In the genomic region with DNA sequence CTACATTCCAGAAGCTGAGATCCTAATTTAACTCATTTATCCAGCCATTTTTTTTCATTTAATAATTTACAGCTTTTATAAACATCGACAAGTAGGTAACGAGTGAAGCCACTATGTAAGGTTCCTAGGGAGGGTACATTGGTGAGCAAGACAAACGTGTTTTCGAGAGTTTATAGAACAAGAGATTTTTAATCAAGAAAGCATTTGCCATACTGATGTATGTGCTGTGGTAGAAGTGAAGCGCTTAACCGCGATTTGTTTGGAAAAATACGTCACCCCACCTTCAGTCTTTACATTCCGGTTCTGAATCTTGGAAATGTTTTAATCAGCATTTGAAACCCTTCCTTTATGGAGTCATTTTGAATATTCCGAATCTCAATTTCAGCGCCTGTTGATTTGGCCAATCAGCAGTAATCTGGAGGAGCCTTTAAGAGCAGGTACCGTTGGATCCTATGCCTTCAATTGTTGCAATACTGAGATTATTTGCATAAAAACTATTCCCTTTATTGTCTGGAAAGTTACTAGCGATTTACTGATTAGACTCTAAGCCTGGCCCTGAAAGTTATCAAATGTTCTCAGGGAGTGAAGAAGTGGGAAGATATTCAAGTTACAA, we compare ENCODE assay signal across 8 mouse cellular contexts. TPM values are rescaled to one million over a fixed set of nuclear protein-coding genes. Genes with fewer than 3 reads are reported as not detected.
DNase-seq lines count a peak whose midpoint lies in the region; ATAC-seq and TF ChIP-seq lines count a peak whose summit lies in the region.

No protein-coding gene starts in this region.

- no peak for TF ChIP-seq CTCF in intestine, postnatal 0 days (IDR thresholded peaks at IDR 0.05; ENCODE audit: low read depth)
- TF ChIP-seq CTCF in small intestine, adult 2 months (IDR thresholded peaks at IDR 0.05; ENCODE audit: extremely low read depth, insufficient read length, insufficient replicate concordance, low read depth, low read length) = no peak

- no peak for TF ChIP-seq POLR2A in small intestine, adult 2 months (IDR thresholded peaks at IDR 0.05; ENCODE audit: low read depth, low read length)

- H3K9me3 ChIP-seq in embryonic facial prominence, embryonic 12.5 days = no peaks in the 10 kb centered on the region
- no peaks in the 10 kb centered on the region for H3K9me3 ChIP-seq in intestine, postnatal 0 days (ENCODE audit: control insufficient read depth)

- peaks cover 11% of the 10 kb centered on the region; the same call in 1 of the 2 replicates for H3K4me1 ChIP-seq in embryonic facial prominence, embryonic 12.5 days
- no peaks in the 10 kb centered on the region for H3K4me1 ChIP-seq in intestine, postnatal 0 days (replicated peaks; ENCODE audit: control insufficient read depth, insufficient read depth, low read length)
- H3K4me1 ChIP-seq in small intestine, adult 2 months (ENCODE audit: control insufficient read depth, insufficient read depth, insufficient read length, low read length) = no peaks in the 10 kb centered on the region

- H3K27me3 ChIP-seq in embryonic facial prominence, embryonic 12.5 days = no peaks in the 10 kb centered on the region
- no peaks in the 10 kb centered on the region for H3K27me3 ChIP-seq in intestine, postnatal 0 days (replicated peaks; ENCODE audit: control insufficient read depth, insufficient read depth, low read length)
- H3K27me3 ChIP-seq in small intestine, adult 2 months (ENCODE audit: control insufficient read depth, insufficient read depth, low read length) = no peaks in the 10 kb centered on the region

- H3K36me3 ChIP-seq in embryonic facial prominence, embryonic 12.5 days = no peaks in the 10 kb centered on the region
- H3K36me3 ChIP-seq in intestine, postnatal 0 days (ENCODE audit: control insufficient read depth, insufficient read depth) = no peaks in the 10 kb centered on the region
- H3K36me3 ChIP-seq in small intestine, adult 2 months (ENCODE audit: control insufficient read depth, insufficient read depth, low read length) = no peaks in the 10 kb centered on the region

- peak overlapping the region; percentile 85 for H3K9ac ChIP-seq in embryonic facial prominence, embryonic 12.5 days
- H3K9ac ChIP-seq in intestine, postnatal 0 days (ENCODE audit: low read depth, low read length) = peak overlapping the region; percentile 73

- peak overlapping the region; percentile 84 for H3K27ac ChIP-seq in embryonic facial prominence, embryonic 12.5 days
- H3K27ac ChIP-seq in intestine, postnatal 0 days (ENCODE audit: low read depth, low read length) = peak overlapping the region; percentile 73; the same call in 1 of the 2 replicates
- H3K27ac ChIP-seq in small intestine, adult 2 months (ENCODE audit: insufficient read depth, low read depth, low read length) = no peak overlapping the region

- H3K4me2 ChIP-seq in embryonic facial prominence, embryonic 12.5 days (replicated peaks) = peak overlapping the region; percentile 58
- H3K4me2 ChIP-seq in intestine, postnatal 0 days (replicated peaks; ENCODE audit: low read depth) = peak overlapping the region; percentile 80

- ATAC-seq in embryonic facial prominence, embryonic 12.5 days (ENCODE audit: insufficient number of reproducible peaks, insufficient read depth, low FRiP score, low TSS enrichment) = no peak
- no peak for ATAC-seq in intestine, postnatal 0 days

- H3K4me3 ChIP-seq in embryonic facial prominence, embryonic 12.5 days = peak overlapping the region; percentile 80
- peak overlapping the region; percentile 82 for H3K4me3 ChIP-seq in intestine, postnatal 0 days (ENCODE audit: low read depth, low read length)
- peak overlapping the region; percentile 90 for H3K4me3 ChIP-seq in small intestine, adult 2 months (ENCODE audit: low read depth, low read length)

- 3% methylated on average over 13 of the region's 13 CpGs for WGBS in embryonic facial prominence, embryonic 12.5 days
- 3% methylated on average over 13 of the region's 13 CpGs for WGBS in intestine, postnatal 0 days
- 3% methylated on average over 13 of the region's 13 CpGs for WGBS in small intestine, adult 2 months

- peak; percentile 52 for DNase-seq in heart, adult 11 months
- no peak for DNase-seq in heart, adult 18-20 months
- peak; percentile 63 for DNase-seq in A20 (ENCODE audit: low read depth, low spot score)
- no peak for DNase-seq in frontal cortex, postnatal 10 days (ENCODE audit: low spot score in 2 of 2)
- no peak for DNase-seq in kidney, postnatal 10 days

RNA-seq across cellular contexts. Expression of a gene that starts 0.8 kb away (rescaled TPM):
- total RNA-seq in heart, adult 18-20 months (2021) = 1 to 10 TPM; 9.1 to 9.3 TPM
- polyA plus RNA-seq in embryonic facial prominence, embryonic 12.5 days (2016; fragmentation: Nextera tagmentation; extraction: Ambion mirVana) = 28.6 and 29.3 TPM in 2 replicates
- 2.1 TPM in 2 replicates for polyA plus RNA-seq in intestine, postnatal 0 days (2015; fragmentation: Nextera tagmentation; extraction: Ambion mirVana)
- 5.7 and 8.4 TPM in 2 replicates for polyA plus RNA-seq in small intestine, adult 2 months (2012; rRNA removed)

RNA-seq across cellular contexts. Expression of a gene that starts 51.0 kb away (rescaled TPM):
- 10 to 100 TPM; 11.0 to 15.5 TPM for total RNA-seq in heart, adult 18-20 months (2021)
- polyA plus RNA-seq in embryonic facial prominence, embryonic 12.5 days (2016; fragmentation: Nextera tagmentation; extraction: Ambion mirVana) = 9.1 and 10.5 TPM in 2 replicates
- 4.6 and 6.3 TPM in 2 replicates for polyA plus RNA-seq in intestine, postnatal 0 days (2015; fragmentation: Nextera tagmentation; extraction: Ambion mirVana)
- polyA plus RNA-seq in small intestine, adult 2 months (2012; rRNA removed) = 5.6 and 36.2 TPM in 2 replicates

Comparison
In these comparisons a context has a peak if more than half of its experiments do, and no peak if none do; other contexts are left out.
1. DNase-seq: peak in heart, adult 11 months (single experiment) and A20 (single experiment); none in heart, adult 18-20 months (0 of 2), frontal cortex, postnatal 10 days (0 of 2) and kidney, postnatal 10 days (single experiment).
2. Peak in every context shown above with its lines, with median percentiles within 50 percentile points of each other: H3K4me3 ChIP-seq.